Mouse (Mus musculus) neural tube, embryonic 13.5 days (tissue): ENCODE data around the gene Pdcd6ip. TPM values are rescaled to one million over a fixed set of nuclear protein-coding genes. Genes with fewer than 3 reads are reported as not detected.
A peak's percentile ranks its signal among the peaks of the same experiment; 100 is the strongest.

ENCODE experiments used
- ATAC-seq: fragments of 200-750 bp; cut with Nextera tagmentation; 2 replicates; pipeline ENCODE4 v1.8.0; 2017; ENCODE audit warnings: low read depth, mild to moderate bottlenecking, moderate TSS enrichment, moderate library complexity
- H3K27ac ChIP-seq: fragments of 300-500 bp; sonication (generic); replicated peaks from 2 replicates; pipeline ENCODE4 v1.5.1; 2015; ENCODE audit warnings: moderate library complexity, mild to moderate bottlenecking, inconsistent platforms
- H3K27me3 ChIP-seq: fragments of 300-500 bp; sonication (generic); 2 replicates; pipeline ENCODE4 v1.6.1; 2015; ENCODE audit warnings: mild to moderate bottlenecking, inconsistent platforms
- H3K36me3 ChIP-seq: fragments of 300-500 bp; sonication (generic); 2 replicates; pipeline ENCODE4 v1.6.1; 2015; ENCODE audit warnings: mild to moderate bottlenecking, inconsistent platforms
- H3K4me1 ChIP-seq: fragments of 300-500 bp; sonication (generic); replicated peaks from 2 replicates; pipeline ENCODE4 v1.6.1; 2015; ENCODE audit warnings: inconsistent platforms
- H3K4me2 ChIP-seq: fragments of 300-500 bp; sonication (generic); 2 replicates; pipeline ENCODE4 v1.6.1; 2015; ENCODE audit warnings: inconsistent platforms, mild to moderate bottlenecking, moderate library complexity
- H3K4me3 ChIP-seq: fragments of 300-500 bp; sonication (generic); 2 replicates; pipeline ENCODE4 v1.5.1; 2015; ENCODE audit warnings: mild to moderate bottlenecking, inconsistent platforms
- H3K9ac ChIP-seq: fragments of 300-500 bp; sonication (generic); 2 replicates; pipeline ENCODE4 v1.6.1; 2015; ENCODE audit warnings: moderate library complexity, mild to moderate bottlenecking, inconsistent platforms
- H3K9me3 ChIP-seq: fragments of 300-500 bp; sonication (generic); 2 replicates; pipeline ENCODE4 v1.6.1; 2016; ENCODE audit warnings: inconsistent platforms
- WGBS: fragments of 180-500 bp; shearing (Covaris S2); methylation state at CpG from one replicate; pipeline ENCODE4 v1.1.7; 2015; 5-methylcytosine and 5-hydroxymethylcytosine counted together
- polyA plus RNA-seq: library from polyadenylated mRNA; unstranded; fragments of >200 nt; fragmentation: Nextera tagmentation; extraction: Ambion mirVana; gene quantifications from 2 replicates; pipeline ENCODE4 v1.2.1, GENCODE M21; 2015

Gene Pdcd6ip
- 40.8 and 49.3 TPM in 2 replicates for polyA plus RNA-seq

DNA sequence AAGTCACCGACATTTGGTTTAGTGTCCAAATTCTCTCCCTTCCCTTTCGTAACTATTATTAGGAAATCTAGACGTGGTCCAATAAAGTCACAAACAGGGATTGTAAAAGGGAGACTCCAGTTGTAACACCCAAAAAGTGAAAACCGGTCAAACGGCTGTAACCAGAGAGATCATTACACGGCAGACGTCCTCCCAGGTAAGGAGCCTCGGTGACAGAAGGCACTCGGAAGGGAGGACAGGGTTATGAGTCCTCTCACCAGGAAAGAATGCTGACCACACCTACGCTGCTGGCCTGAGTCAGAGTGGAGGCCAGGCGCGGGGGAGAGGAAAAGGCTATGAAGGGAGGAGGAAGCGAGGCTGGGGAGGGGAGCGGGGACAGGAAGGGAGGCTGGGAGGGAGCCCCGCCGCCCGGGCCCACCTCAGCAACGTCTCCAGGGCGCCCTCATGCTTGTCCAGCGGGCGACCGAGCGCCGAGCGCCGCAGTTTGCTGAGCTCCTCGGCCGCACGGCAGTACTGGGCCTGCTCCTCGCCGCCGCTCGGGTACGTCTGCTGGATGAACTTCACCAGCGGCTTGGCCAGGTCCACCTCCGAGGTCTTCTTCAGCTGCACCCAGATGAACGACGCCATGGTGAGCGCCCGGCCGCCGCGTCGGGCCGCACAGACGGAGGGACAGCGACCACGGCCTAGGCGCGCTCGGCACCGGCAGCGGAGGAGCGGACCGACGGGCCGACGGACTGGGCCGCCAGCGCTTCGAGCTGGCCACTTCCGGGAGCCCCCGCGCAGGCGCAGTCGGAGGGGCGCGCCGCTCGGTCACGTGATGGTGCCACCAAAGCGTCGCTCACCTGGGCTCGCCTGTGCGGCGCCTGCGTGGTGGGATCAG is at the start of gene Pdcd6ip:
TSS of gene Pdcd6ip (minus strand) at position 779 of the 880 bp plus-strand sequence.
- H3K27me3 ChIP-seq: no peaks in the 10 kb centered on the region
- peak within 1 kb of the TSS; percentile 91 for H3K9ac ChIP-seq
- H3K4me2 ChIP-seq: peak within 1 kb of the TSS; percentile 83
- H3K9me3 ChIP-seq: no peaks in the 10 kb centered on the region
- peak within 1 kb of the TSS; percentile 91 for H3K4me3 ChIP-seq
- H3K27ac ChIP-seq: peak within 1 kb of the TSS; percentile 83
- peak; percentile 88 for ATAC-seq
- 1% methylated on average over 77 of the region's 77 CpGs for WGBS
- peaks cover 35% of the 10 kb centered on the region for H3K4me1 ChIP-seq
- H3K36me3 ChIP-seq: no peaks in the 10 kb centered on the region

DNA sequence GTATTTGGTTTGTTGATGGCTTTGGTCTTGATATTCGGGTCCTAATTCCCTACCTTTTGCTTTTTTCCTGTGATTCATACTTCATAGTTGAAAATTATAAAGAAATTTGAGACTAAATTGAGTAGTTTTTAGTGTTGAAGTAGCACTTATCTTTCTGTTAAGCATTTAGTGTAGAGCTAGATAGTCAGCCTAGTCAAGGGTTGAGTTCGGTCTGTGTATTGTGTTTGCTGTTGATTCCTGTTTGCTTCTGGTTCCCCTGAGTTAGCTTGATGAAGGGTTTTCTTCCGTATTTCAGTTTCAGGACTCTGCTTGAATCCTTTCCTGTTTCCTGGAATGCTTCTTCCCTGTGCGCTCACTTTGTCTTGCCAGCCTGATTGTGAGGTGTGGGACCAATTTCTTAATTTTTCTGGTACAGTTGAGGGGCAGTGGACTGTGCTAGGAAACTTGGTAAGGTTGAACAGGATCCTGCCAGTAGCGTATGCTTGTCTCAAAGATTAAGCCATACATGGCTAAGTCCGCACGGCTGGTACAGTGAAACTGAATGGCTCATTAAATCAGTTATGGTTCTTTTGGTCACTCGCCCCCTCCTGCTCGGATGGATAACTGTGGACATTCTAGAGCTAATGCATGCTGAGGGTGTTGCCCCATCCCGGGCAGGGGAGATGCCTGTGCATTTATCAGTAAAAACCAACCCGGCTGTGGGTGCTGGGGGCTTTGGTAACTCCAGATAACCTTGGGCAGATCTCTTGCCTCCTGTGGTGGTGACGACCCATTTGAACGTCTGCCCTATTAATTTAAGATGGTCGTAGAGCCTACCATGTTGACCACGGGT is 48.0 kb upstream of the Pdcd6ip start:
- Histone ChIP-seq H3K36me3 (no peaks in the 10 kb centered on the region; the same call in 1 of the 2 replicates), H3K9me3 (no peaks in the 10 kb centered on the region), H3K9ac (no peak overlapping the region), H3K4me1 (no peaks in the 10 kb centered on the region), H3K4me3 (no peak overlapping the region), H3K4me2 (no peak overlapping the region), H3K27me3 (no peaks in the 10 kb centered on the region), H3K27ac (no peak overlapping the region)
- 87% methylated on average over 15 of the region's 15 CpGs for WGBS
- no peak for ATAC-seq

DNA sequence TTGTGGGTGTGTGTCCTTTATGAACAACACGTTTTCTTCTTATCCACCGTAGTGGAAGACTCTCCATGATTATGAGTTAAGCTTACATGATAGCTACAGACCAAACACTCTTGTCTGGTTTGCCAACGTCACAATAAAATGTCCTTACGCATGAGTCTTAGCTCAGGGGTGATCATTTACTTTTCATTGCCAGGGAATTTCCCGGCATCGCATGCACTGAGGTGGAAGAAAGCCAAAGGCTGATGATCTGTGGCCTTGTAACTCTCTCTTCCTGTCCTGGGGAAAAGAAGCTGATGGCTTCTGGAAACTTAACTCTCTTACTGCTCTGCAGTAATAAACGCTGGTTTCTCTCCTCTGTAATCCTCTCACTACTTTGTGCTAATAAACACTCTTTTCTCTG is 41.3 kb upstream of the Pdcd6ip start:
- H3K4me3 ChIP-seq: no peak overlapping the region
- H3K36me3 ChIP-seq: no peaks in the 10 kb centered on the region
- H3K9me3 ChIP-seq: no peaks in the 10 kb centered on the region
- no peak overlapping the region for H3K27ac ChIP-seq
- ATAC-seq: no peak
- H3K27me3 ChIP-seq: no peaks in the 10 kb centered on the region
- no peak overlapping the region for H3K4me2 ChIP-seq
- 85% methylated on average over 7 of the region's 7 CpGs for WGBS
- no peaks in the 10 kb centered on the region for H3K4me1 ChIP-seq
- H3K9ac ChIP-seq: no peak overlapping the region

DNA sequence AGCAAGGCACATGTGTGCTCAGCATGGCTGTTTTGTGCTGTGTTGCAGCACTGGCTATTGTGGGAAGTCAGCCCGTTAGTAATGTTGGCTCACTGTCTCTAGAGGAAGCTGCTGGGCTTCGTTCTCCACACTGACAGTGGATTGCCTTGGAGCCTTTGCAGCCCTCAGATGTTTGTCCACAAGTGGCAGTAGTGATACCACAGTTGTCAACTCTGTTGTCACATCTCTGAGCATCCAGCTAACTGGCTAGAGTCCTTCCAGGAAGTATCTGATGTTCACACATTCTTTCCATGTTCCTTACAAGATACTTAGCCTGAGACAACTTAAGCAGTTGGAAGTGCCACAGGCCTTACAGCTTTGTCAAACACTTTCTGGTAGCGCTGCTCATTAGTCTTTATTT is 35.2 kb upstream of the Pdcd6ip start:
- Histone ChIP-seq H3K4me3 (no peak overlapping the region), H3K4me2 (no peak overlapping the region), H3K4me1 (peaks cover 23% of the 10 kb centered on the region), H3K27me3 (no peaks in the 10 kb centered on the region), H3K9me3 (no peaks in the 10 kb centered on the region), H3K27ac (no peak overlapping the region), H3K36me3 (no peaks in the 10 kb centered on the region), H3K9ac (0 out of 2 replicates have a peak overlapping the region, but pooled peaks have one; percentile 26)
- ATAC-seq: no peak
- WGBS: 55% methylated on average over 3 of the region's 3 CpGs

DNA sequence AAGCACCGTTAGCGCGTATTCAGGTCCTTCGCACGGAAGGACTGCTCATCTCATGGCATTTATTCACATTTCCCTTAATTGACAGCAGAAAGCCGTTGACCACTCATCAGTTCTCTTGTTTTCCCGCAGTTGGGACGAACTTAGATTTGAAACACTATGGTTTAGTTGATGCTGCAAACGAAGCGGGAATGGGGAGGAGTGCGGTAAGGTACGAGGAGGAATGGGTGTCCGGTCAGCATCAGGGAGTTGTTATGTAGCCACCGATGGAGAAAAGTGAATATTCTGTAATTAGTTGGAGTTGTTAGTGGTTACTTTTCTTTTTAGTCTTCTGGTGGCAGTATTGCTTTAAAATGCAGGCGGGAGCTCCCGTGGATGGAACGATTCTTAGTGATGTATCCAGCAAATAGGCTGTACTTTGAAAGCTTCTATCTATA is 34.3 kb upstream of the Pdcd6ip start:
- Histone ChIP-seq H3K27me3 (no peaks in the 10 kb centered on the region), H3K36me3 (no peaks in the 10 kb centered on the region), H3K4me2 (peak overlapping the region; percentile 82), H3K9me3 (no peaks in the 10 kb centered on the region), H3K4me3 (peak overlapping the region; percentile 93), H3K4me1 (peaks cover 23% of the 10 kb centered on the region), H3K27ac (no peak overlapping the region), H3K9ac (peak overlapping the region; percentile 83)
- ATAC-seq: no peak
- 5% methylated on average over 17 of the region's 17 CpGs for whole genome bisulfite sequencing

GRCm38 (mm10) chr9:113741637-113742137 is 33.6 kb upstream of the Pdcd6ip start:
- Histone ChIP-seq H3K4me2 (peak overlapping the region; percentile 82), H3K36me3 (no peaks in the 10 kb centered on the region), H3K4me3 (peak overlapping the region; percentile 93), H3K9ac (peak overlapping the region; percentile 83), H3K4me1 (peaks cover 23% of the 10 kb centered on the region), H3K9me3 (no peaks in the 10 kb centered on the region), H3K27me3 (no peaks in the 10 kb centered on the region), H3K27ac (peak overlapping the region; percentile 75)
- under 1% methylated on average over 64 of the region's 64 CpGs for WGBS
- peak; percentile 83 for ATAC-seq

DNA sequence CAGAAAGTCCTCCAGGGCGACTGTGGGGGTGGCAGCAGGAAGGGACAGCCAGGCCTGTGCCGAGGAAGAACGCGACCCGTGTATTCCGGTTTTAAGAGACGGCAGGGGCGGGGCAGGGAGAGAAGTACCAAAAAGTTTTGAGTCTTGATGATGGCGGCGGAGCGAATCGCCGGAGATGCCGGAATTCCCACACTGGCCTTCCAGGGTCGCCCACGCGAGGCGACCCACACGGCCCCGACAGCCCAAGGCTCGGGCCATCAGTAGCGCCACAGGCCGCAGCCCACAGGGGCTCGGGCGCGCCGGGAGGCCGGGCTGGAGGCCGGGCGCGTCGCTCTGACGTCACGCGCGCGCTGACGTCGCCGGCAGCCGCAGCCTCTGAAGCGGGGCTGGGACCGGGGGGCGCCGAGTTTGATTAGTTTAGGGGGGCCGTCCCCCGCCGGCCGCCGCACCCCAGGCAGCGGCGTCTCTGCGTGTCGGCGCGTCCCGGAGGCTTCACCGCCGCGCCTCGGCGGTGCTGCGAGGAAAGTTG is 33.1 kb upstream of the Pdcd6ip start, which contains the start of gene Clasp2:
TSS of gene Clasp2 (plus strand) at position 366 of the 529 bp plus-strand sequence.
- under 1% methylated on average over 63 of the region's 63 CpGs for WGBS
- peak; percentile 95 for ATAC-seq
- no peaks in the 10 kb centered on the region for H3K36me3 ChIP-seq

DNA sequence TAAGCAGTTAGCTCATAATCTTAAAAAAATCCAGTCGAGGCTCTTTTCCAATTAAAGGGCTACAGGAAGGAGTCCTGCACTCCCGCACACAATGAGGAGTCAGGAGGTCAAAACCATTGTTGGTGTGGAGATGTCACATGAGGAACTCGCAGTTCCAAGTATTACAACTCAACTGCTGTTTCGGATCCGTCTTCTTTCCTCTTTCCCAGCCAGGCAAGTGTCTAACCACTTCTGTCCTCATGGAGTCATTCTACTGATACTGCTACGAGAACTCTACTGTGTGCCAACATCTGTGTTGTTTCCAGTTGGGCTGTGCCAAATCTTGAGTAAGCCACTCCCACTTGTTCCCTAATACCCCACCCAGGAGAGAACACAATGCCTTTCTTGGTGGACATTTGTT is 30.9 kb upstream of the Pdcd6ip start:
- no peak for ATAC-seq
- no peak overlapping the region for H3K27ac ChIP-seq
- H3K9ac ChIP-seq: no peak overlapping the region
- no peaks in the 10 kb centered on the region for H3K27me3 ChIP-seq
- no peak overlapping the region for H3K4me2 ChIP-seq
- no peak overlapping the region for H3K4me3 ChIP-seq
- no peaks in the 10 kb centered on the region for H3K9me3 ChIP-seq
- H3K36me3 ChIP-seq: no peaks in the 10 kb centered on the region
- 89% methylated on average over 6 of the region's 6 CpGs for WGBS
- H3K4me1 ChIP-seq: peaks cover 23% of the 10 kb centered on the region

More for the DNA sequence above, 33.1 kb upstream of the Pdcd6ip start, which contains the start of gene Clasp2:
- H3K9me3 ChIP-seq: no peaks in the 10 kb centered on the region
- peak within 1 kb of the TSS; percentile 93 for H3K4me3 ChIP-seq
- H3K27ac ChIP-seq: peak within 1 kb of the TSS; percentile 75
- H3K9ac ChIP-seq: peak within 1 kb of the TSS; percentile 83
- H3K27me3 ChIP-seq: no peaks in the 10 kb centered on the region
- peak within 1 kb of the TSS; percentile 82 for H3K4me2 ChIP-seq
- H3K4me1 ChIP-seq: peaks cover 23% of the 10 kb centered on the region

- H3K4me1 ChIP-seq: peaks cover 18% of the 10 kb centered on the region
- no peak overlapping the region for H3K9ac ChIP-seq
- H3K36me3 ChIP-seq: no peaks in the 10 kb centered on the region
- no peaks in the 10 kb centered on the region for H3K9me3 ChIP-seq
- H3K4me3 ChIP-seq: no peak overlapping the region
- no peaks in the 10 kb centered on the region for H3K27me3 ChIP-seq
- H3K4me2 ChIP-seq: no peak overlapping the region
- H3K27ac ChIP-seq: no peak overlapping the region
- ATAC-seq: no peak
- 70% methylated on average over 9 of the region's 9 CpGs for WGBS
Measured at GRCm38 (mm10) chr9:113738021-113738420, 30.0 kb upstream of the Pdcd6ip start.

GRCm38 (mm10) chr9:113735920-113736319 is 27.9 kb upstream of the Pdcd6ip start:
- Histone ChIP-seq H3K4me1 (peaks cover 7% of the 10 kb centered on the region), H3K4me3 (no peak overlapping the region), H3K36me3 (no peaks in the 10 kb centered on the region), H3K9ac (no peak overlapping the region), H3K27ac (no peak overlapping the region), H3K9me3 (no peaks in the 10 kb centered on the region), H3K27me3 (no peaks in the 10 kb centered on the region), H3K4me2 (no peak overlapping the region)
- ATAC-seq: no peak

GRCm38 (mm10) chr9:113731540-113731939 is 23.5 kb upstream of the Pdcd6ip start:
- WGBS: 82% methylated on average over 3 of the region's 3 CpGs
- no peak for ATAC-seq
- Histone ChIP-seq H3K27me3 (no peaks in the 10 kb centered on the region), H3K9ac (no peak overlapping the region), H3K27ac (no peak overlapping the region), H3K9me3 (no peaks in the 10 kb centered on the region), H3K36me3 (no peaks in the 10 kb centered on the region), H3K4me3 (no peak overlapping the region), H3K4me2 (no peak overlapping the region), H3K4me1 (no peaks in the 10 kb centered on the region)
